Mouse (Mus musculus): ENCODE data around the gene Shc2. TPM values are rescaled to one million over a fixed set of nuclear protein-coding genes. Genes with fewer than 3 reads are reported as not detected.
A peak's percentile ranks its signal among the peaks of the same experiment; 100 is the strongest.

Shc2 gene
- total RNA-seq, 2 experiments from 2014 or later: not detected

DNA sequence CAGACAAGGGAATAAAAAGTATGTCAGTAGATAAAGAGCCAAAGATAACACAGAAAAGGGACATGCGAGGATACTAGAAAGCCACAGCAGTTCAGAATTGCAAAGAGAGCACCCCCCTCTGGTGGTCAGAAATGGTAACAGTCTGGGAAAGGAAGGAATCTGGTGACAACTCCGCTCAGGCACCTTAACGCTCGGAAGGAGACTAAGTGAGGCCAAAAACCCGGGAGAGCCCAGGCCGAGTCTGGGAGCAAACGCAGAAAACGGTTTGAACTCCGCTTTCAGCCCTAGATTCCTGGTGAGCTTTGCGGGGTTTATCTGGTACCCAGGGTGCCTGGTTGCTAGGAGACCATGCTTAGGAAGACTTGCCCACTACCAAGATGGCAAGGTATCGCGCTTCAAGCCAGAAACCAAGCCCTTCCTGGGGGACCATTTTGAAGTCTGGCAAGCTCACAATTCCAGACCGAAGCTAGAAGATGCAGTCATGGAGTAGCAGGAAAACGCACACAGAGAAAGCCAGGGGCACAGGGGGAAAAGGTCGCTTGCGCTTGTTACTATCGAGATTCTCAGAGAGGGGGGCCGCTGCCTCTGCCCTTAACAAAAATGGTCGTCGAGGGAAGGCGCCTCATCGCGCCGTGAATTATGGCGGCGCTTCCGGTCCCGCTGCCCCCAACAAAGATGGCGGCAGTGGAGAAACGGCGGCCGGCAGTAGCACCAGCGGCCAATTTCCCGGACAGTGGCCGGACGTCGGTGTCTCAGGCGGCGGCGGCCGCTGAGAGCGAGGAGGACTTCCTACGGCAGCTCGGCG lies 31.3 kb upstream of the Shc2 start, which contains the start of gene Tpgs1:
Gene Tpgs1 (plus strand): TSS at position 599 of the 805 bp plus-strand sequence.
- peak; percentile 75 for ATAC-seq (replicated peaks; ENCODE audit: poor library complexity)

GRCm38 (mm10) chr10:79668076-79668475 lies 30.4 kb upstream of the Shc2 start:
- ATAC-seq (replicated peaks; ENCODE audit: poor library complexity): no peak

GRCm38 (mm10) chr10:79666493-79666892 lies 28.8 kb upstream of the Shc2 start:
- no peak for ATAC-seq (replicated peaks; ENCODE audit: poor library complexity)

DNA sequence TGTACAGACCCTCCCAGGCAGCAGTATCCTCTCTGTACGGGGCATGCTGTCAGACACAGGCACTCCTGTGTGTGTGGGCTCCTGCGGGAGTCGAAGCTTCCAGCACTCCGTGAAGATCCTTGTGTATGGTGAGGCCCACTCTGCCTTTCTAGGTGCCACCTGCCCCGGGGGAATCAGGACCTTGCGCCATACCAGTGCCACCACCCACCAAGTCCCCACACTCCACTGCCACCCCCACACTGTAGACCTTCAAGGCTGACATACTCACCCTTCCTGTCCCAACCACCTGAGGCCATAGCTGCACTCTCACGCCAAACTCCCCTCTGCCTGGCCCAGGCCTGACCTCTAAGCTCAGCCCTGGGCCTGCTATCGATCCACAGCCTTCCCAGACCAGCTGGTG lies 27.3 kb upstream of the Shc2 start:
- no peak for ATAC-seq (replicated peaks; ENCODE audit: poor library complexity)

- ATAC-seq (replicated peaks; ENCODE audit: poor library complexity): peak; percentile 70
Observed at GRCm38 (mm10) chr10:79664131-79664665, 26.5 kb upstream of the Shc2 start, which contains the start of gene Madcam1. Gene Madcam1, plus strand, starts transcription at chr10:79664559.

GRCm38 (mm10) chr10:79661861-79662260 lies 24.1 kb upstream of the Shc2 start:
- no peak for ATAC-seq (replicated peaks; ENCODE audit: poor library complexity)

GRCm38 (mm10) chr10:79660298-79660697 lies 22.6 kb upstream of the Shc2 start:
- ATAC-seq (replicated peaks; ENCODE audit: poor library complexity): peak; percentile 55

GRCm38 (mm10) chr10:79658829-79659228 lies 21.1 kb upstream of the Shc2 start:
- peak; percentile 70 for ATAC-seq (replicated peaks; ENCODE audit: poor library complexity)

GRCm38 (mm10) chr10:79654946-79655395 lies 17.3 kb upstream of the Shc2 start:
- no peak for ATAC-seq (replicated peaks; ENCODE audit: poor library complexity)

- ATAC-seq (replicated peaks; ENCODE audit: poor library complexity): no peak
Observed at GRCm38 (mm10) chr10:79652789-79653188, 15.1 kb upstream of the Shc2 start.

- ATAC-seq (replicated peaks; ENCODE audit: poor library complexity): peak; percentile 97
Observed at GRCm38 (mm10) chr10:79649070-79649751, 11.5 kb upstream of the Shc2 start.

GRCm38 (mm10) chr10:79645711-79646110 lies 8.0 kb upstream of the Shc2 start, which contains the start of gene Odf3l2:
Gene Odf3l2, minus strand, starts transcription at chr10:79645738.
- ATAC-seq (replicated peaks; ENCODE audit: poor library complexity): no peak

DNA sequence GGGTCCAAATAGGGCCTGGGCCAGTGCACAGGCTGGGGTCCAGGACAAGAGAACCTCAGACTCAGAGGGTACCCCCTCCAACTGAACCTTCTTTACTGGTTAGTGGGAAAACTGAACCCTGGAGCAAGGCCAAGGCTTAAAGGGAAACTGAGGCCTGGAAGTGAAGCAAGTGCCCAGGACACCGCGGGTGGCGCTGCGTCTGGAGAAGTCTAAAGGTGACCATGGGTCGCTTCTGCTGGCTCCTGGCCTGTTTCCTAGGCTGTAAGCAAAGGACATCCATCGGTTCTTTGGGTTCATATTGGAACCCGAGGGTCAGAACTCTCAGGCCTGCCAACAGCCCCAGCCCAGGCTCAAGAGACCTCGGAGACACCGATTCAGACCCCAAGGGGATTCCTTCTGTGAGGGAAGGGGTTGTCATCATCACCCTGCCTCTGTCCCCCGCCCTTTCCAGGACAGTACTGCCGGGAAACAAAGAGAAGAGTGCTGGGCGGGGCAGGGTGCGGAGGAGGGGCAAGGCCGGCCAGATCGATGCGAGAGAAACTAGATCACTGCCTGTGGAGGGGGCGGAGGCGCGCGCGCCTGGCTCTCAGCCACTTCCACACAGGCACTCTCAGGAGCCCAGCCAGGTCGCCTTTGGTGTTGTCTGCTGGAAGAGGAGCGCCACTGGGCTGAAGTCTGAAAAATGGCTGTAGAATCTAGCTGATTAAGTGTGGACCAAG lies 927 bp upstream of the Shc2 start:
- no peak for ATAC-seq (replicated peaks; ENCODE audit: poor library complexity)

GRCm38 (mm10) chr10:79636287-79636686 lies 1.4 kb downstream of the Shc2 start:
- ATAC-seq (replicated peaks; ENCODE audit: poor library complexity): no peak

DNA sequence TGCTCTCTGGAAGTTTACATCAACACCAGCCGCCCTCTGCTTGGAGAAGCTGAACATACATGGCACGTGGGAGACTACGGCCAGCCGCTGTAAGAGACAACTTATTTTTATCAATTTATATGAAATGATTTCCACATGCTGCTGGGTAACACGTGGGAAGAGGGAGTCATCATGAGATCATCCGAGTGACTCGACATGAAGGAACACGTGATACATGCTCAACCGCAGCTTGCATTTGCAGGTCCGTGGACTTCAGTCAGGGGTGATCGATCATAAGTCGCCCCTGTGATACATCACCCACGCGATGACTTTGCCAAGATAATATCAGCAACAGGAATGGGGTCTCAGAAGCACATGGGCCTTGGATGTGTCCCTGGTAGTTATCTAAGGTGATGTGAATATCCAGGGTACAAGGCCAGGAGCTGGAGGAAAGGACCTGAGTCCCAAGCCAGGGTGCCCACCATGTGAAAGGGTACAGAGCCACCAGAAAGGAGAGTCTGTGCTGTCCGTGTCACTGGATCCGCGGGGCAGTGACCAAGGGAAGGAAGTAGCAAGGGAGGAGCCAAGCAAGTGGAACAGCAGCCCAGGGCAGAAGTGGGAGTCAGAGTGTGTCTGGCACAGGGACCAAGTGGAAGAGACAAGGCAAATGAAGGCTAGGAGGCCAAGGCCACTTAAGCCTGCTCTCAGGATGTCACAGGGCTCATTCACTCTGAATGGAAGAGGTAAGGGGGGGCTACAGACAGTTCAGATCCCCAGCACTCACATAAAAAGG lies 4.5 kb downstream of the Shc2 start:
- ATAC-seq (replicated peaks; ENCODE audit: poor library complexity): no peak

DNA sequence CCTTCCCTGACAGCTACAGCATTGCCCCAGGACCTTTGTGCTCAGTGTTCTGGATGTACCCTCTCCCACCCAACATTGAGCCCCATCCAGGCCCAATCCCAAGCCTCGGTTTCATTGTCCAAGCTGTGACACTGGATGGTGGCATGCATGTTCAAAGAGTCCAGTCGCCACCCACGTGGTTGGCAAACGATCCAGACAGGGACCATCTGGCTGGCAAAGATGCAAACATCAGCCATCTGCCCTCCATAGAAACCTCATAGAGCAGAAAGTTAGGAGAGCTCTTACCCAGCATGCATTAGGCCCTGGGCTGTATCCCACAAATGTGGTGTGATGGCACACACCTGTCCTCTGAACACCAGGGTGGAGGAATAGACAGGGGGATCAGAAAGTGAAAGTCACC lies 6.3 kb downstream of the Shc2 start:
- no peak for ATAC-seq (replicated peaks; ENCODE audit: poor library complexity)

- ATAC-seq (replicated peaks; ENCODE audit: poor library complexity): no peak
Observed at GRCm38 (mm10) chr10:79628377-79628776, 9.3 kb downstream of the Shc2 start.

DNA sequence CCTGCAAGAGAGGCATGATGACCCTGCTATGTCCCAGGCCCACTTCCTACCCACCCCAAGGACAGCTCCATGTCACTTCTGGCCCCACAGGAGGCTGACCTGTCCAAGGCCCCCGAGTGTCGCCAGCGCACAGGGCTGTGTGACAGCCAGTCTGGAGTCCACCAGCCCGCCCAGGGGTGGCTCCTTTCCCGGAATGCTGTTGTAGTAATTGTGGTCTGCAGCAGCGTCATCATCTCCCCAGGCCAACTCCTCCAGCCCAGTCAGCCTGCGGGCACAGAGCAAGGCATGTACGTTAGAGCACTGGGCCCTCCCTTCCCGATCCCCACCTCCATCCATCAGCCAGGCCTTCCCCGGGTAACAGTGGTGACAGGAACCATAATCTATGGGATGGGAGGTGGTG lies 11.6 kb downstream of the Shc2 start:
- no peak for ATAC-seq (replicated peaks; ENCODE audit: poor library complexity)

DNA sequence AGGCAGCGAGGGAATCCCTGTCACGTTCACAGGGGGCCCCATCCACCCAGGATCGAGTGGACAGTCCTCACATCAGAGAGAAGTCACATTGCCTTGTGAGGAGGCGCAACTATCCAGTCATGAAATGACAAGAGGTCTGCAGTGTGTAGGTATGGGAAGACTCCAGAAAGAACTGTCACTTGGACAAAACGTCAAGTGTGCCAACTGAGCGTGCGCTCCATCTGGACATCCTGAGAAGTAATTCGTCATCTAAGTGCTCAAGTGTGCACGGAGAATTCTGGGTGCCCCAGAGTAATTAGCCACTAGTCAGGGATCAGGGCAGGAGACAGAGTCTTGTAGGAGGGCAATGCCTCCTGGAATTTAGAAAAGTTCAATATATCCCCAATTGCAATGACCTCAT lies 12.3 kb downstream of the Shc2 start:
- ATAC-seq (replicated peaks; ENCODE audit: poor library complexity): no peak

DNA sequence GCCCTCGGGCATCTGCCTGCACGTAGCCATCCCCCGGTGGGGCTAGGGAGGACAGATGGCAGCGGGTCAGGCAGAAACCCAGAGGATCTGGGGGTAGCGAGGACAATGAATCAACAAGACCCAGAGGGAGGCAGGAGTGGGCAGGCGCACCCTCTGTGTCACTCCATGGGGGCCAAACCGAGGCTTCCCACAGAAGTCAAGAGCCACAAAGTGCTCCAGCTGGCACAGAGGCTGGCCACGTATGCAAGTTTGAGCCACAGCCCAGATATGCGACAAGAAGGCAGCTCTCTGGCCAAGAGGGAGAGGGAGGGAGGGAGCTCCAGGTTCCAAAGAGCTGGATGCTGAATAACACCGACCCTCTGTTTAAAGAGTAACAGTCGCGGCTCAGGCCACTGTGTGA lies 13.8 kb downstream of the Shc2 start:
- no peak for ATAC-seq (replicated peaks; ENCODE audit: poor library complexity)

All from megakaryocyte progenitor cell, adult 5-6 weeks (primary cell).